Mouse (Mus musculus) CD4-positive helper T cell, adult 2 months (primary cell): ENCODE measurements around the gene Tlnrd1.
"Not testable (repeated sequence)": the region's sequence is repeated elsewhere in the genome, so short reads cannot be mapped to it uniquely, and the experiment has no call there.

Source experiments
- DNase-seq: peaks from one replicate; pipeline ENCODE4 v3.0.0-alpha.2; 2012; ENCODE audit warnings: low read depth, missing footprints, low spot score

Gene Tlnrd1

DNA sequence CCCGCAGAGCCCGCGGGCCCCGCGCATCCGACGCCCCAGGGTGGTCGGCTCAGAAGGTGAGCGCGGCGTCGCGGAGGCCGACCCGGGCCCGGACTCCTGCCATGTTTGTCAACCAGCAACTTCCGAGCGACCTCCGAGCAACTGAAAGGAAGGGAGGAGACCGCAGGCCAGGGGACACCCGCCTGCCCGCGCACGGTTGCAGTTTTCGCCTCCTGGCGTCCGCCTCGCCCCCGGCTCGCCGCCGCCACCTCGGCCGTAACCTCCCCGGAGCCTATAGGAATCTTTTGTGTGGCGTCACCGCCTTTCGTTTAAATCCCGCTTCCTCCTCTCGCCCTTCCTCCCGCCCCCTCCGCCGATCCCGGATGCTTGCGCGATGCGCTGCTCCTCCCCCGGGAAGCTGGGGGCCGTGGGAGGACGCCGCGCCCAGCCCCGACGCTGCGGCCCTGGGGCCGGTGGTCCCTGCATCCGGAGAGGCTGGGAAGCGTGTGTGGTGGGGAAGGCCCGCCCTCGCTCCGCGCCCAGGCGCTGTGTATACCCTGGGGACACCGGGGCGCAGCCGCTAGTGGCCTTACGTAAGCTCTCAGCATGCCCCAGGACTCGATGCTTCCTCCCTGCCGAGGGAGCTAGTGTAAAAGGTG is at the start of gene Tlnrd1, which contains the start of gene Mesd:
Tlnrd1 (minus strand) TSS at position 285 of the 638 bp plus-strand sequence.
Mesd (plus strand) TSS at position 446 of the 638 bp plus-strand sequence.
- peak; percentile 89 for DNase-seq

DNA sequence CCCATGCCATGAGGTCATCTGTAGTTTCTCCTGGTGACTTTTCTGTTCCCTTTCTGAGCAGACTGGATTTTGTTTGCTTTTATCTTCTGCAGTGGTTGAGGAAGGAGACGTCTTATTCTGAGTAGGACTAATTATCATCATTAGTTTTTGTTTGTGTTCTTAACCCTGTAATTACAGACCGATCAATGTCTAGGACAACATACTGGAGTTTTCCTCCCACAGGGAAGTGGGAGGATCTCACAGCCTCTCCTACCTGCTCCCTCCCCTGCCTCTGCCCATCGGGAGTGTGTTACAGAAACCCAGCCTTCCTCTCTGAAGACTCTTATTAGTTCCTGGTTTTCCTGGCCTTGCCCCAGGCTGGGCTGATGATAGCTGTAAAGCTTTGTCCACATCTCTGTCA is 37.5 kb upstream of the Tlnrd1 start:
- no peak for DNase-seq

DNA sequence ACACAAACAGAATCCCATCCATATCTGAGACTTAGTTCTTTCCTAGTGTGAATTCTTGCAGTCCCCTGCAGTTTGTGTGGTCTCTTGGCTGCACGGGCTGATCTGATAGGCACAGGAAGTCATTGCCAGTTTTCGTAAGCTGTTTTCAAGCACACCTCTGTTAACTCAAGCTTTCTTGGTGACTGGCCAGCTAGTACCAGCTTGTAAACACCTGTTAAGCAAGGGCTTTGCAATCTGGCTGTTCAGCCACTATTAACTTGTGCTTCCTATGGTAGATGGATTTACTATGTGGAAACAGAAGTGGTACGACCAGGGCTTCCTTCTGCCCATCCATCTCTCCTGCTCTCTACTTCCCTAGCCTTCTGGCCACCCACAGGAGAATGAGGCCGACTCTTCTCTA is 36.1 kb upstream of the Tlnrd1 start:
- DNase-seq, result no peak

DNA sequence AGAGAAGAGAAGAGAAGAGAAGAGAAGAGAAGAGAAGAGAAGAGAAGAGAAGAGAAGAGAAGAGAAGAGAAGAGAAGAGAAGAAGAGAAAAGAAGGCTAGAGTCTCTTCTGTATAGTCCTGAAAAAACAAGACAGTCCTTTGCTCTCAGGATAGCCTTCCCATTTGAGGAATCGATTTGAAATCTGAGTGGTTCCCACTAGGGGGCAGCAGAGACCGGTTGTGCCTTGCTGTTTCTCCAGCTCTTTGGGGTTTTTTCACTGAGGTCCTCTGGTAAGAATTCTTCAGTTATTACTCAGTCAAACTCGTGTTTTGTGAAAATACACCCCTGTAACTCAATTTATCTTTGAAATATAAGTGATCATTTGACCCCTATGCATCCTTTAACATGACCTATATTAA is 30.5 kb upstream of the Tlnrd1 start:
- DNase-seq, result peak; percentile 48

DNA sequence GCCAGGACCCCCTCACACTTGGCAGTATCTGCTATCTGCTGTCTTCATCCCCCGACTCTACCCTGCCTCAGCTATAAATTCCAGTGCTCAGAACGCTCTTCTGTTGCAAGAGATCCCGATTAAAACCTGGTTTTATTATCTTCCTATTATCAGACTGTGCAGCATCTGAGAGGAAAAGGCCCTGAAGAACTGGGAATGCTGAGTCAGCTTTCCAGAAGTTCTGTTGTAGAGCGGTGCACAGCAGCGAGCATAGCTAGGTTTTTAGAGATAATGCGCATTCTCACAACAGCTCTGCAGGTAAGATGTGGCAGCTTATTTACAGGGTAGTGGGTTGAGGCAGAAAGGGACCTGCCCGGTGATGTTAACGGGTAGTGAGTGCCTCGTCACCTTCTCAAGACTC is 29.9 kb upstream of the Tlnrd1 start:
- no peak for DNase-seq

DNA sequence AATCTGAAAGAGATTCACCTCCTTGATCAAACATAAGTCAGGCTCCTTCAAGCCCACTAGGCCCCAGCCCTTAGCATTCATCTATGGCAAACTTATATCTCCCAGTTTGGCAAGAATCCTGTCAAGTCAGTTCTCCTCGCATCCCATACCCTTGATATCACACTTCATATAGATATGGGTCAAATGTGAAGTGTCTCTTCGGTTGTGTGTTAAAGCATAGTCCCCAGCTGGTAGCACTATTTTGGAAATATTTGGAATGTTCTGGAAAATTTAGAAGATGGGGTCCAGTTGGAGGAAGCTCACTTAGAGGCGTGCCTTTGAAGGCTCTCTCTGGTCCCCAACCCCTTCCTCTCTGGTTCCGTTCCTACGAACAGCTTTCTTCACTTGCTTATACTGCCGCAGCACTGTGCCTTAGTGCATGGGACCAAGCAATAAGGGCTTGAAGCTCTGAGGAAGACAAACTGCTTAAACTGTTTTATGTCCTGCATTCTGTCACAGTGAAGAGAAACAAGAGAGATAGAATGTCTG is 29.4 kb upstream of the Tlnrd1 start:
- no peak for DNase-seq

DNA sequence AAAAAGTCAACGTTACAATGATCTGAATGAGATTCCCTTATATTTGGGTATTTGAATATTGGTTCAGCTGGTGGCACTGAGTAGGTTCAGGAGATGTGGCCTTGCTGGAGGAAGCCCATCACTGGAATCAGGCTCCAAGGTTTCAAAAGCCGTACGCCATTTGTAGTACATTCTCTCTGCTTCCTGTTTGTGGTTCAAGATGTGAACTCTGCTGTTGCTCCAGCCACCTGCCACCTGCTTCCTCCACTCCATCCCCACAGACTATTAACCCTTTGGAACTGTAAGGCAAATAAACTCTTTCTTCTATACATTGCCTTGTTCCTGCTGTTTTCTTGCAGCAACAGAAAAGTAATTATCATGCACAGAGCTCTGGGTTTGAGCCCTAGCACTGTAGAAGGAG is 27.8 kb upstream of the Tlnrd1 start:
- DNase-seq, result no peak

DNA sequence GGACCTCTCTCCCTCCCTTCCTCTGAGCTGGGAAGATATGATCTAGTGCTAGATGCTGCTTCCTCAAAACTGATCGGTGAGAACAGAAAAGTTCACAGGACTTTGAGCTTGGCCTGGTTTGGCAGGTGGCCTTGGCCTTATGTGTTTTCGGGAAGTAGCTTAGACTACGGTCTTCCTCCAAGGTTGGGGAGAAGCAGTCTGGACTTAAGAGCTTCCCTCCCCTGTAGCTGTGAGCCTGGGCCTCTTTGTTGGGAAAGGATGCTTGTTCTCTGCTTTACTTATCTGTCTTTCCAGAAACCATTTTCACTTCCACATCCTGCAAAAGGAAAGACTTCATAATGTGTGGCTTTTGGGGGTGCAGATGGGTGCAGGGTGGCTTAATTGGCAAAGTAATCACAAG is 20.7 kb upstream of the Tlnrd1 start:
- DNase-seq, result no peak

DNA sequence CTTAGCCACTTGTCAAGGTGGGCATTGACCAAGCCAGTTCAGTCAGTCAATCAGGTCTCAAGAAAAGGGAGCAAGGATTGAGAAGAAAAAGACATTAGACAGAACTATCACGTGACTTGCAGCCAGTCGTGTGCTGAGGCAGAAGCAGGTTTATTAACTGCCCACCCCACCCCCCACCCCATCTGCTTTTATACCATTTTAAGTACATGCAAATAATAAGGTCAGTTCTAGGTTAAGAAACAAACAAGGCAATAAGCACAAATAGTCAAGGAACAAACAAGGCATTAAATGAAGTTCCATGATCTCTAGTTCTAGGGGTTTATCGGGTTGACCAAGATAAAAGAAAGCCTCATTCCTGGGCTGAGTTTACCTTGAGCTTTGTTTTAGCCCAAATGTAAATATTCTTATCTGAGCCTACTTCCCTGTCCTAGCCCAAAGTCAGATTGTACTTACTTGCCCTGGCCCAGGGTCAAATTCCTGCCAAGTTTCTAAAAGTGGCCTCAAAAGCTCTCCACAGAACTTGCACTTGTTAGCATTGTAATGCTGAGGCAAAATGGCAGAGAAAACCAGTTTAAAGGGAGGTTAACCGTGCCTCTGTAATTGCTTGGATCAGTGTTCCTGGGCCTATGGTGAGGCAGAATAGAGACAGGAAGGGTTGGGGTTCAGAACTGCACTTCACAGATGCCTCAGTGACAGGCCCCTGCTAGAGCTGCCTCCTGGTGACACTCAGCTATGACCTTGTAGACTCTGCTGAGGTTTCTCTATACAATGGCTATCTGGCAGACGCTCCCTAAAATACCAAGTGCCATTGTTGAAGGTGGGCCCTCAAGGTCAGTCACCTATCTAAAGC is 18.4 kb upstream of the Tlnrd1 start:
- DNase-seq, result no peak

DNA sequence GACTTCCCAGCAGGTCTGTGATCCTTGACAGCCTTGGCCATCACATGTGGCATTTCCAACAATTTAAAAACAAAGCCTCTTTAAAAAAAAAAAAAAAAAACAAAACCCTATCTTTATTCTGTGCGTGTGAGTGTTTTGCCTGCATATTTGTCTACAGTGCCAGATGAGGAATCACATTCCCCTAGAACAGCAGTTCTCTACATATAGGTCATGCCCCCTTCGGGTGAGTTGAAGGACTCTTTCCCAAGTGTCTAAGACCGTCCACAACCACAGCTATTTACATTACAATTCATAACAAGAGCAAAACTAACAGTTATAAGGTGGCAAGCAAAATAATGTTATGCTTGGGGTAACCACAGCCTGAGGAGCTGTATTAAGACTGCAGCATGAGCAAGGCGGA is 17.3 kb upstream of the Tlnrd1 start:
- no peak for DNase-seq

DNA sequence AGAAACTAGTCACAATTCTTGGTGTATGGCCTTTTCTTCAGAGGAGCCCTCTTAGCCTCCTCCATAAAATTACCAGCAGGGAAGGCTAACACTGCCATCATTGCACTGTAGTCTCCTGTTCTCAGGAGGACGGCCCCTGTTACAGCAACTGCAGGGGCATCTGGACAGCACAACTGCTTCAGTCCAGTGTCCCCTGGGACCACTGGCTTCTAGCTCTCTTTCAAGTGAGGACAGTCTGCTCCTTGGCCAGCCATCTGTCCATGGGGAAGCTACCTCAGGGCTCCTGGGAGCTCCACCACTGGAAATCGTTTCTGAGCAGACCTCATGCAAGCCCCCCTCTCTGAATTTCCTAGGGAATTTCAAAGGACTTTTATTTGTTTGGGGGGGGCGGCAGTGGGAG is 16.4 kb upstream of the Tlnrd1 start:
- DNase-seq, result no peak

DNA sequence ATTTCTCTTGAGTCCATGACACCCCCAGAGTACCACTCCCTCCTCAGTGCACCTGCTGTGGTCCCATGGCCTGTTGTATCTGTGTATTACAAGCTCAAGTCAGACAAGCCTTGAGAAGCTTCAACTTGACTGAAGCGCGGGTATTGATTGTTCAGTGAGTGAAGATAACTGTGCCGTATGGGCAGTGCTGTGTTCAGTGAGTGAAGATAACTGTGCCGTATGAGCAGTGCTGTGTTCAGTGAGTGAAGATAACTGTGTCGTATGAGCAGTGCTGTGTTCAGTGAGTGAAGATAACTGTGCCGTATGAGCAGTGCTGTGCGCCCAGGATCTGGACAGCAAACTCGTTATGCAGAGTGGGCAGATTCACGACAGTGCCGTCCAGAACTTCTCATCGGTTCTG is 14.2 kb upstream of the Tlnrd1 start:
- no peak for DNase-seq

DNA sequence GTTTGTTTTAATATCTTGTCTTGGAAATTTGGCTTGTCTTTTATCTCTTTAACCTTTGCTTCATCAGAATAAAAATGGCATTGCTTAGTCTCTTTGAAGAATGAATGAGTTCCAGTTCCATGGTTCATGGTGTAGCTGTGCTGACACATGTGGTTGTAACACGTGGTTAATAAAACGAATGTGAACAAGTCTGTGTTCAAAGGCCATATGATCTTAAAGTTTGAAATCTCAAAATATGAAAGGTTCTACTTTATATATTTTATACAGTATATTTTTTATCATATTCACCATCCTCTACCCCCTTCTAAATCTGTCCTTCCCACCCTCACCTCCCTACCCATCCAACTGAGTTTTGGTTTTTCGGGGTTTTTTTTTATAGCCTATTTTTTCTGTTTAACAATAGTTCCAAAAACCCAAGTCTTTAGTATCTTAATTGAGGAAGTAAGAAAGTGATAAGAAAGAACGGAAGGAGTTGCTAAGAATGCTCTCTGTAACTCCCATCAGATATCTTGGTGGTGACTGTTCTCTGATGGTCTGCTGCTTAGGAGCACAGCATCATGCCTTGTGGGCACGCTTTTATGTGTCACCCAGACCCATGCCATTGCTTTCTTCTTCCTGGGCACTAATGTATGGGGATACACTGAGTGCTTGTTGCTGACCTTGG is 12.1 kb upstream of the Tlnrd1 start:
- DNase-seq, result no peak

DNA sequence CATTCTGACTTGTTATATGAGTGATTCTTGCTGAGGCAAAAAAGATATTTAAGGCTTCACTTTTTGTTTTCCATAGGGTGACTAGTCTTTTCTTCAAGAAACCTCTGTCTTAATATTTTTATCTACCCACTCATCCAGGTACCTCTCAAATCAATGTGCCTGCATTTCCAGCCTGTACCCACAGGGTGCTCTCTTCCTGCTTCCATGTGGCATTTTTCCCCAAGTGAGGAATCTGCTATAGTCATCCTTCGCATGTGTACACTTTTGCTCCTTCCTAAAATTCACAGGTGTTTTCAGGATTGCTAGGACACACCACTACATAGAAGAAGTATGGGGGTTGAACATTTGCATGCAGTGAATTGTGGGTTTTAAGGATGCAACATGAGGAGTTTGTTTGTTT is 10.2 kb upstream of the Tlnrd1 start:
- DNase-seq, result no peak

DNA sequence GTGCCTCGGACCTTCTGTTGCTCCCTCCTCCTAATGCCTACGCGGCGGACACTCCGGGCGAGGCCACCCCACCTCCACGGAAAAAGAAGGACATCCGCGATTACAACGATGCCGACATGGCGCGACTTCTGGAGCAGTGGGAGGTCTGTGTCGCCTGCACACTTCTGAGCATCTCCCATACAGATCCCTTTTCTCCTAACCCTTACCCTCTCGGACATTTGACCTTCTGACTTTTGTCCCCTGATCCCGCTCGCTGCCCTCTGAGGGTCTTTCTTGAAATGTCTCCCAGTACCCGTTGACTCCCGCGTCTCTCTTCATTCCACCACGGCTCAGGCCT is 8.2 kb upstream of the Tlnrd1 start:
- no peak for DNase-seq

DNA sequence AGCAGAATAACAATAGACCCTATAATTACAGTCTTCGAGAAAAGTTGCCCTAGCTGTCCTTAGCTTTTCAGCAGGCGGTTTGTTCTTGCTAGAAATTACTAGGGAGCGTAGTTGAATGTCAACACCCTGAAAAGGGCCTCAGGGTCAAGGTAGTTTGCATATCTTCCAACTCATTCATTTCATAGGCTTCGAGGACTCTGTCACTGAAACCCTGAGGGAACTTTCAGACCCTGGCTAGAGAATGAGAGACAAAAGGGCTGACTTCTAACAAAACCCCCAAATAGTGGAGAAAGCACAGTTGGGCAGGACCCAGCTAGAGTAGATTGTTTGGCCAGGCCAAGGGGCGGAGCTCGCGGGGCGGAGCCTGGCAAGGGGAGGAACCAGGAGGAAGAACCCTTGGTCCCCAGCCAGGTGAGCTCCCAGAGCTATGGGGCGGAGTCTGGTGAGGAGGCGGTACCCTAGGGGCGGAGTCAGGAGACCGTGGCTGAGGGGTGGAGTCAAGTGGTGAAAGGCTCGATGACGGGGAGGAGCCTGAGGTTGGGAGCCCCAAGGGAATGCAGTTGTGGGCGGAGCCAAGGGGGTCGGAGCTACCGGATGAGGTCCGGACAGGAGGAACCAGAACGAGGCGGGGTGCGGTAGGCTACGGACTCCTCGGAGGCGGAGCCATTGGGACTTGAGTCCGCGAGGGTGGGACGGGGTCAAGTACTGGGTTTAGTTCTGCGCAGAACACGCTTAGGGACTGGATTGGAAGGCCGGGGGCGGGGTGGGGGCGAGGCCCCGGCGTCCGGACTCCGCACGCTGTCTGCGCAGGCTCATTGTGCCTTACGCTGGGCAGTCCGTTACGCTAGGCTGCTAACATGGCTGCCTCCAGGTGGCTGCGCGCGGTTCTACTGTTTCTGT is 7.6 kb upstream of the Tlnrd1 start:
- DNase-seq, result peak; percentile 98

DNA sequence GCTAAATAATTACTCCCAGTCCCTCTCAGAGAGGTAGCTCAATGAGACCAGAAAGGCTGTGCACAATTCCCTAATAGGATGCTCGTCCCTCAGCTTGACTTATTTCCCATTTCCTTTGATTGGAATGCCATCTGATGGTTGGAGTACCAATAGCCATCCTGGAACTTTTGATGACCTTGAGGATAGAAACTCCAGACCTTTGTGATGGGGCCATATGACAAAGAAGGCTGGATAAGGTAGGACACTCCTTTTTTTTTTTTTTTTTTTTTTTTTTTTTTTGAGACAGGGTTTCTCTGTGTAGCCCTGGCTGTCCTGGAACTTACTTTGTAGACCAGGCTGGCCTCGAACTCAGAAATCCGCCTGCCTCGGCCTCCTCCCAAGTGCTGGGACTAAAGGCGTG is 5.8 kb upstream of the Tlnrd1 start:
- DNase-seq, result not testable (repeated sequence)

DNA sequence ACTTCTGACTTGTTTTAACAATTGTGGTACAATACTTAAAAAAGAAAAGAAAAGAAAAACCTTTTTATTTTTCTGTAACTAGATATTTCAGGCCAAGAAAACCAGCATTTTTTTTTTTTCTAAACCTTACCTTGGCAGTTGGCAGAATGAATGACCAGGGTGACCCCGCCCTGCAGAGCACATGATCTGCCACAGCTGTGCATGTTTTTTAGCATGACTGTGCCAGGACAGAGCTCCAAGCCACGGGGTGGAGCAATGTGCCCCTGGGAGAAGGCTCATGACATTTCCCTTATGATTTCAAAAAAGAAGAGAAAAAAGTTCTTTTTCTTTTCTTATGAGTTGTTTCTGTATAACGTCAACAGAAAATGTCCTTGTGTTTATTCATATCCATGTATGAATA is 5.3 kb upstream of the Tlnrd1 start:
- no peak for DNase-seq

DNA sequence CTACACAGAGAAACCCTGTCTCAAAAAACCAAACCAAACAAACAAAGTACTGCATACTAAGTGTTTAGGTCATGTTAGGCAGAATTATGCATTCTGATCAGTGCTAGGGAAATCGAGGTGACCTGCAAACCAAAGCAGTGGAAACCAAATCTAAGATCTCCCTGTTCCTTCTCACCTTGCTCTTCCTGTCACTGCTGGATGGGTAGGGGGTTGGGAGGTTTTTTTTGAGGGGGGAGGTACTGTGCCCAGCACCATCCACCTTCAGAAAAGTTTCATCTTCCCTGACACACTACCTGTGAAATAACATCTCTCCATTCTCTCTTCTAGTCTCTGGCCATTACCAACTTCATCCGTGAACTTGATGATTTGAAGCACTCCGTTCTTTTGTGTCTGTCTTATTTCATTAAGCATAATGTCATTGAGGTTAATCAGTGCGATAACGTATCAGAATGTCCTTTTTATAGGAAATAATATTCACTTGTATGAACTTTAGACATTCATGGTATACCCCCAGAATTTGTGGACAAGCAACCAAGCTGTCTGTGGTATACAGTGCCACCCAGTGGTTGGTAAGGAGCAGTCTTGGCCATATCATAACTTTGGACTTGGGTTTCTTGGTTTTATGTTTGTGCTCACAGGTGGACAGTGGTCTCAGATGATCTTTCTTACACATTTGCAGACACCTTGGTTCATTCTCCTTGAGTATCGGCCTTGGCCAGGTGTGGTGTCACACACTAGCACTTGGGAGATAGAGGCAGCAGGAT is 2.4 kb upstream of the Tlnrd1 start:
- DNase-seq, result peak; percentile 32

DNA sequence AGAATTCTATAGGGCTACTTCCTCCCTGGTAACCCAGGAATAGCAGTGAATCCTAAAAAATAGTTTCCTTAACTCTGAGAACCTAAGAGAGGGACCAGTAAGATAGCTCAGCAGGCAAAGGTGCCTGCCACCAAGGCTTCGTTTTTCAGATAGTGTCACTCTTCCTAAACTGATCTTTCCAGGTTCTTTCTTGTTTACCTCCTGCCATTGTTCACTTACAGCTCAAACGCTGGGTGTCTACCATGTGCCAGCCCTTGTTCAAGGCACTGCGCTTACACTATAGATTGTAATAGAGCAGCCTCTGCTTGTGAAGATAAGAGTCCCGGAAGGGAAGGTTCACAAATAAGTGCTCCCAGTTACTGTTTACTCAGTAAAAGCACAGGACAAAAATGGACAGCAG is 1.7 kb upstream of the Tlnrd1 start:
- DNase-seq, result no peak
